ENCODE assay signal across 19 mouse cellular contexts in the genomic region with DNA sequence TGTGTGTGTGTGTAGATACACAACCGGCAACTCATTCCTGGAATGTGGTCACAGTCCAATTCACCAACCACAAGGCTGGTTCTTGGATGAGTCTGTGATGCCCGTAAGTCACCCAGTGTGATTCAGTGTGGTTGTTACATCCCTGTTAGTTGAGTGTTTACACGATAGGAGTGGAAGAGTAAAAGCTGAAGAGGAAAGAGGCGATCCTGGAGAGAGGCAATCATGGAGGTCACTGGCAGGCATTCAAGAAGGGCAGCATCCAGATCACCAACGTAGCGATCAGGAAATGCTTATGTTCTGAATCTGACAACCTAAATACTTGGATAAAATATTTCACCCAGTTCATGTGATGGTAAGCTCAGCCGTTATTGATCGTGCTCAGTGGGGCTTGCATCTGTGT. TPM values are rescaled to one million over a fixed set of nuclear protein-coding genes. Genes with fewer than 3 reads are reported as not detected.
DNase-seq lines count a peak whose midpoint lies in the region; ATAC-seq and TF ChIP-seq lines count a peak whose summit lies in the region.
"Had no signal": no experiment of that assay in that cellular context is flagged by ENCODE, and none has a peak within 500 bp of the region (broad histone marks: within the 10 kb centered on the region; RNA-seq: fewer than 3 reads in every experiment).

No protein-coding gene starts in this region.

- POLR2A ChIA-PET in Patski (lab: Charles Lee) = no interaction called here

- CTCF ChIA-PET in Patski (lab: Charles Lee) = no interaction called here

- H3K27me3 ChIP-seq in liver, adult 2 months (ENCODE audit: control insufficient read depth, insufficient read depth, low read length) = no peaks in the 10 kb centered on the region
- H3K27me3 ChIP-seq in liver, embryonic 11.5 days (replicated peaks; ENCODE audit: control insufficient read depth, insufficient read depth, low read length) = peaks cover 23% of the 10 kb centered on the region
- no peaks in the 10 kb centered on the region for H3K27me3 ChIP-seq in Patski
- peaks cover 9% of the 10 kb centered on the region for H3K27me3 ChIP-seq in forebrain, embryonic 16.5 days (replicated peaks; ENCODE audit: control insufficient read depth, insufficient read depth, low read length)

- H3K9me3 ChIP-seq in liver, embryonic 11.5 days (ENCODE audit: control insufficient read depth, low read length) = no peaks in the 10 kb centered on the region
- H3K9me3 ChIP-seq in forebrain, embryonic 16.5 days (ENCODE audit: control insufficient read depth, low read length) = no peaks in the 10 kb centered on the region
- H3K9me3 ChIP-seq: embryonic facial prominence, embryonic 10.5 days; embryonic facial prominence, embryonic 12.5 days; forebrain, embryonic 13.5 days; forebrain, embryonic 15.5 days had no signal

- DNase-seq in liver, adult 2 months (ENCODE audit: extremely low read depth, low read depth, low spot score) = peak; percentile 30
- no peak for DNase-seq in liver, embryonic 11.5 days (ENCODE audit: low spot score)
- peak; percentile 34 for DNase-seq in testis, postnatal 14 days (ENCODE audit: low spot score)
- no peak for DNase-seq in testis, postnatal 10 days (ENCODE audit: low spot score)
- DNase-seq in Patski (ENCODE audit: low read depth, low spot score) = peak; percentile 66
- DNase-seq: adrenal gland, adult 8-10 months; adrenal gland, postnatal 14 days; adrenal gland, postnatal 36 days; cerebellum, adult 11-12 months; cerebellum, adult 2 months; cerebellum, adult 9-10 months; cerebellum, postnatal 10 days; cerebellum, postnatal 25 days had no signal

- ATAC-seq in liver, embryonic 11.5 days (replicated peaks; ENCODE audit: low FRiP score) = no peak
- peak; percentile 76 for ATAC-seq in Patski
- no peak for ATAC-seq in forebrain, embryonic 16.5 days
- ATAC-seq: forebrain, embryonic 13.5 days; forebrain, embryonic 15.5 days had no signal

- no peak overlapping the region for H3K9ac ChIP-seq in liver, adult 2 months (ENCODE audit: low read depth, low read length)
- H3K9ac ChIP-seq in liver, embryonic 11.5 days (ENCODE audit: low read depth, low read length) = no peak overlapping the region
- H3K9ac ChIP-seq in forebrain, embryonic 16.5 days (replicated peaks; ENCODE audit: low read depth, low read length) = no peak overlapping the region
- H3K9ac ChIP-seq: embryonic facial prominence, embryonic 12.5 days; forebrain, embryonic 13.5 days; forebrain, embryonic 15.5 days had no signal

- no peaks in the 10 kb centered on the region for H3K36me3 ChIP-seq in liver, adult 2 months (ENCODE audit: control insufficient read depth, insufficient read depth, low read length)
- no peaks in the 10 kb centered on the region for H3K36me3 ChIP-seq in liver, embryonic 11.5 days (ENCODE audit: control insufficient read depth, insufficient read depth, low read length)
- no peaks in the 10 kb centered on the region for H3K36me3 ChIP-seq in forebrain, embryonic 16.5 days (ENCODE audit: control insufficient read depth, insufficient read depth)
- H3K36me3 ChIP-seq: embryonic facial prominence, embryonic 10.5 days; embryonic facial prominence, embryonic 12.5 days; forebrain, embryonic 15.5 days had no signal

- no peak overlapping the region for H3K4me2 ChIP-seq in liver, embryonic 11.5 days
- no peak overlapping the region for H3K4me2 ChIP-seq in forebrain, embryonic 16.5 days (ENCODE audit: low read length)
- H3K4me2 ChIP-seq: embryonic facial prominence, embryonic 12.5 days; forebrain, embryonic 13.5 days; forebrain, embryonic 15.5 days had no signal

- peaks cover 11% of the 10 kb centered on the region for H3K4me1 ChIP-seq in liver, adult 2 months (ENCODE audit: control insufficient read depth, insufficient read depth, low read length)
- H3K4me1 ChIP-seq in liver, embryonic 11.5 days (replicated peaks; ENCODE audit: control insufficient read depth, insufficient read depth, low read length) = no peaks in the 10 kb centered on the region; the same call in 1 of the 2 replicates
- H3K4me1 ChIP-seq in forebrain, embryonic 16.5 days (replicated peaks; ENCODE audit: control insufficient read depth, insufficient read depth, low read length) = peaks cover 9% of the 10 kb centered on the region

- in situ Hi-C loops in Patski (cut with MboI; ENCODE audit: low pct_unique_long_range_greater_than_20kb) = no loop called here

- WGBS in liver, adult 2 months = 44% methylated on average over 8 of the region's 8 CpGs
- 85% methylated on average over 8 of the region's 8 CpGs for WGBS in liver, embryonic 11.5 days
- 87% methylated on average over 8 of the region's 8 CpGs for WGBS in forebrain, embryonic 16.5 days

- H3K27ac ChIP-seq in liver, adult 2 months (replicated peaks; ENCODE audit: insufficient read depth, low read depth, low read length) = no peak overlapping the region
- H3K27ac ChIP-seq in liver, embryonic 11.5 days (ENCODE audit: low read depth, low read length) = no peak overlapping the region
- no peak overlapping the region for H3K27ac ChIP-seq in forebrain, embryonic 16.5 days (ENCODE audit: low read length)
- H3K27ac ChIP-seq: embryonic facial prominence, embryonic 10.5 days; embryonic facial prominence, embryonic 12.5 days; forebrain, embryonic 13.5 days; forebrain, embryonic 15.5 days had no signal

- H3K79me2 ChIP-seq in liver, adult 2 months (ENCODE audit: control insufficient read depth, insufficient read depth, low read length) = no peaks in the 10 kb centered on the region

- TF ChIP-seq POLR2A in liver, adult 2 months (IDR thresholded peaks at IDR 0.05; ENCODE audit: extremely low read depth, insufficient read depth, low read length) = no peak

- no peak for TF ChIP-seq CTCF in liver, adult 2 months (IDR thresholded peaks at IDR 0.05; ENCODE audit: low read depth, low read length)
- TF ChIP-seq CTCF in Patski (IDR thresholded peaks at IDR 0.05) = no peak

- H3K4me3 ChIP-seq in liver, adult 2 months (ENCODE audit: insufficient read depth, low read depth, low read length) = no peak overlapping the region
- no peak overlapping the region for H3K4me3 ChIP-seq in liver, embryonic 11.5 days (ENCODE audit: low read depth, low read length)
- no peak overlapping the region for H3K4me3 ChIP-seq in forebrain, embryonic 16.5 days (replicated peaks; ENCODE audit: low read length)
- H3K4me3 ChIP-seq: embryonic facial prominence, embryonic 10.5 days; embryonic facial prominence, embryonic 12.5 days; forebrain, embryonic 13.5 days; forebrain, embryonic 15.5 days had no signal

RNA-seq across cellular contexts. Expression of gene Lepr, which starts 1.9 kb away (rescaled TPM):
- total RNA-seq in liver, adult 2 months (2014; rRNA removed) = 17.1 and 24.6 TPM in 2 replicates
- polyA plus RNA-seq in liver, adult 2 months (2012; rRNA removed) = 0.36 and 0.89 TPM in 2 replicates
- 0.43 and 0.91 TPM in 2 replicates for polyA plus RNA-seq in liver, embryonic 11.5 days (2014; fragmentation: Nextera tagmentation; extraction: Ambion mirVana)
- 1.5 TPM for polyA plus RNA-seq in Patski (2021)
- polyA plus RNA-seq in forebrain, embryonic 16.5 days (2015; fragmentation: Nextera tagmentation; extraction: Ambion mirVana) = 4.9 TPM in 2 replicates
- total RNA-seq: MEL had no signal

Comparison
In these comparisons a context has a peak if more than half of its experiments do, and no peak if none do; other contexts are left out.
1. DNase-seq: peak in liver, adult 2 months (single experiment), testis, postnatal 14 days (single experiment) and Patski (single experiment); none in liver, embryonic 11.5 days (single experiment) and testis, postnatal 10 days (single experiment).